Mouse (Mus musculus): ENCODE measurements around the gene Slc7a4.

DNA sequence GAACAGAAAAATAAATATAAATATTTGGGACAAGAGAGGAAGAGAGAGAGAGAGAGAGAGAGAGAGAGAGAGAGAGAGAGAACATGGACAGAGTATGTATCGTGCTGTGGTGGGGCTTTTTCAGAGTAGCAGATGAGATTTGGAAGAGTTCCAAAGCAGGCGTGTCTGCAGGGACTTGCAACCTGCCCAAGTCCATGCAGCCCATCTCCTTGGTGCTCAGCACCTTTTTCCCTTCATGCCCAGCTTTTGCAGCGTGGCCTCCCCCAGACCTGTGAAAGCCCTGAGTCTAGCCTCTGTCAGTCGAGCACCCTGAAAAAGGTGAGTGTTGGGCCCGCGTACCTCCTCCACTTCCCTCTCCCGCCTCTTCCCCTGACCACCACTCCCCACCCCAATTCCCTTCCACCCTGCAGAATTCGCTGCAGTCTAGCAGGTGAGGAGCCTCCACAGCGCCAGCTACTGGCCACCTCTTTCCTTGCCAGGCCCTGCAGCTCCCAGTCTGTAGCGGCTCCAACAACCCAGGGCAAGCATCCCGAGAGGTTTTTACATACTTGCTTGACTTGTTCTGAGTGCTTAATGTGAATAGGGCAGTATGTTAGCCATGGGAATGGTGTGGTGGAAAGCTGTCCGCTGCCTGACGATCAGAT, 35.0 kb upstream of the Slc7a4 start:
- TF ChIP-seq CTCF (IDR thresholded peaks at IDR 0.05; ENCODE audit: low read depth): peak; percentile 64
- TF ChIP-seq EP300 (IDR thresholded peaks at IDR 0.05; ENCODE audit: low read depth): no peak

All from heart, postnatal 0 days (tissue).